Mouse (Mus musculus) heart, embryonic 14.5 days (tissue): Measurements from ENCODE around the gene Col6a3. TPM values are rescaled to one million over a fixed set of nuclear protein-coding genes. Genes with fewer than 3 reads are reported as not detected.

Source experiments
- ATAC-seq: fragments of 200-750 bp; cut with Nextera tagmentation; 2 replicates; pipeline ENCODE4 v1.8.0; 2017; ENCODE audit warnings: low read depth, moderate TSS enrichment; ENCODE audit not compliant: insufficient number of reproducible peaks, insufficient read depth, low FRiP score
- H3K27ac ChIP-seq, 2 experiments: fragments of 200-500 bp in 1 of 2; fragments of 300-500 bp in 1 of 2; sonication (generic) in 1 of 2; replicated peaks in 1 of 2; 2 replicates each; pipeline ENCODE4 v1.5.1; 2012 to 2014; ENCODE audit warnings: low read depth in 2 of 2, low read length in 2 of 2, control low read depth in 1 of 2, mild to moderate bottlenecking in 1 of 2, mixed read lengths in 1 of 2; ENCODE audit not compliant: control insufficient read depth in 1 of 2, insufficient read depth in 1 of 2
- H3K27me3 ChIP-seq: fragments of 300-500 bp; sonication (generic); 2 replicates; pipeline ENCODE4 v1.6.1; 2014; ENCODE audit warnings: mild to moderate bottlenecking, low read length, control low read depth; ENCODE audit not compliant: control insufficient read depth, insufficient read depth
- H3K36me3 ChIP-seq: fragments of 300-500 bp; sonication (generic); 2 replicates; pipeline ENCODE4 v1.6.1; 2014; ENCODE audit warnings: mild to moderate bottlenecking, control low read depth, low read length, mixed read lengths; ENCODE audit not compliant: control insufficient read depth, insufficient read depth
- H3K4me1 ChIP-seq, 2 experiments: fragments of 200-500 bp in 1 of 2; fragments of 300-500 bp in 1 of 2; sonication (generic) in 1 of 2; 2 replicates each; pipeline ENCODE4 v1.6.1; 2012 to 2014; ENCODE audit warnings: low read length in 2 of 2, control low read depth in 1 of 2, mixed read lengths in 1 of 2; ENCODE audit not compliant: control insufficient read depth in 2 of 2, insufficient read depth in 2 of 2
- H3K4me2 ChIP-seq: fragments of 300-500 bp; sonication (generic); 2 replicates; pipeline ENCODE4 v1.6.1; 2014; ENCODE audit warnings: mild to moderate bottlenecking, low read length
- H3K4me3 ChIP-seq, 2 experiments: fragments of 200-500 bp in 1 of 2; fragments of 300-500 bp in 1 of 2; sonication (generic) in 1 of 2; 2 replicates each; pipeline ENCODE4 v1.5.1; 2012 to 2014; ENCODE audit warnings: low read length in 2 of 2, mild to moderate bottlenecking in 2 of 2, control low read depth in 1 of 2, low read depth in 1 of 2, moderate library complexity in 1 of 2; ENCODE audit not compliant: control insufficient read depth in 1 of 2, insufficient read depth in 1 of 2
- H3K9ac ChIP-seq: fragments of 300-500 bp; sonication (generic); 2 replicates; pipeline ENCODE4 v1.6.1; 2014; ENCODE audit warnings: mild to moderate bottlenecking, low read length
- H3K9me3 ChIP-seq: fragments of 300-500 bp; sonication (generic); 2 replicates; pipeline ENCODE4 v1.6.1; 2016; ENCODE audit warnings: low read length, control low read depth; ENCODE audit not compliant: control insufficient read depth
- WGBS: fragments of 180-500 bp; shearing (Covaris S2); extraction: QIAGEN DNeasy Blood & Tissue Kit; methylation state at CpG from one replicate; pipeline ENCODE4 v1.1.7; 2014; 5-methylcytosine and 5-hydroxymethylcytosine counted together
- polyA plus RNA-seq: library from polyadenylated mRNA; unstranded; fragments of >200 nt; fragmentation: Nextera tagmentation; extraction: Ambion mirVana; gene quantifications from 2 replicates; pipeline ENCODE4 v1.2.1, GENCODE M21; 2014

The Col6a3 gene
- polyA plus RNA-seq, 1 experiment from 2014 or later = 22.0 TPM

DNA sequence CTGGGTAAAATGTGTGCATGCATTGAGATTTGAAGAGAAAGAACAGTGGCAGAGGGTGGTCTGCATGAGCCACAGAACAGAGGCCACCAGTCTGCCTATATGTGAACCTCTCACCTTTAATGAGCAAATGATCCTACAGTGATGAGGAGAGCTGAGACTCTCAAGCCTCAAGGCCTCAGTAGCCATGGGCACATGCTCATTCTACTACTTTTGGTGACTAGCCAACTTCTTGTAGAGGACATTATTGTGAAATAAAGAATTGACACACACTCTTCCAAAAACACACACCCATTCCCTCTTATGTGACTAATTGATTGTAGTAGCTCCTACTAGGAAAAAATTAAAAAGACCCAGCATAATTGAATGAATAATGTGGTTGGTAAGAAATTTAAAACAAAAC lies 120.0 kb downstream of the Col6a3 start:
- no peak for ATAC-seq

DNA sequence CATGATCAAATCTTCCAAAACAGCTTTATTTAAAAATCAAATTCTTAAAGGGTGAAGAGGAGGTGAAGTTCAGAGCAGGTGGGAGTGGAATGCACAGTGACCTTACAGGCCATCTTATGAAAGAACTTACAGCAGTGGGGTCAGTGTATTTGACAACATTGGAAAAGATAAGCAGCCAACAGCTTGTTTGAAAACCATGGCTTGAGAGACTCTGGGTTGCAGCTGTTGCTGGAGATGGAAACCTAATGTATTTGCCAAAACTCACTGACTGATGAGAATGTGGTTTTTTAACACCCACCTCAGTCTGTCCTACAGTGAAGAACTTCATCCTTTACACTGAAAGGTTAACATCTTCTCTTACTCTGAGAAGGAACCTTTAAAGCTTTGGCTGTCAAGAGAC lies 120.4 kb downstream of the Col6a3 start:
- no peak for ATAC-seq

More for the DNA sequence above, 120.0 kb downstream of the Col6a3 start:
- Histone ChIP-seq H3K4me2 (no peak overlapping the region), H3K4me3 (no peak overlapping the region), H3K9me3 (no peaks in the 10 kb centered on the region), H3K36me3 (no peaks in the 10 kb centered on the region), H3K27ac (no peak overlapping the region), H3K27me3 (no peaks in the 10 kb centered on the region), H3K9ac (no peak overlapping the region), H3K4me1 (peaks cover 0 to 5% of the 10 kb centered on the region in 2 experiments; a peak in 2 of 4 replicates)

DNA sequence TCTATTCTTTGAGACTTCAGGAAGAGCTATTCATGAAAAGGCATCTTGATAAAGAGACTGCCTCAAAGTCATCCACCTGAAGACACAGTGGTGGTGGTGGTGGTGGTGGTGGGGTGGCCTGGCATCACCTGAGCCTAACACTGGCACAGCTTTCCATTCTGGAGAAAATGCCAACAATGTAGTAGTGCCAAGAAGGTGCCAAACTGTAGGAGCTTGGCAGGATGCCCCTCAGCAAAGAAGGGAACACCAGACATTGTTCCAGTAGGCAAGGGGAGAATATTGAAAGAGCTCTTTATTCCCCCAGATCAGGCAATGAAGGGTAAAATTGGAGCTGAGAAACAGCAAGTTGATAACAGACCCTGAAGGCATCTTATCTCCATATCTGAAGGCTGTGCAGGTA lies 121.8 kb downstream of the Col6a3 start:
- ATAC-seq = no peak
- H3K9ac ChIP-seq = no peak overlapping the region
- H3K36me3 ChIP-seq = no peaks in the 10 kb centered on the region
- H3K27ac ChIP-seq = no peak overlapping the region
- no peaks in the 10 kb centered on the region for H3K9me3 ChIP-seq
- peaks cover 0 to 6% of the 10 kb centered on the region in 2 experiments; a peak in 2 of 4 replicates for H3K4me1 ChIP-seq
- no peak overlapping the region for H3K4me3 ChIP-seq
- H3K4me2 ChIP-seq = no peak overlapping the region
- H3K27me3 ChIP-seq = no peaks in the 10 kb centered on the region

More for the DNA sequence above, 120.4 kb downstream of the Col6a3 start:
- no peak overlapping the region for H3K9ac ChIP-seq
- no peaks in the 10 kb centered on the region for H3K36me3 ChIP-seq
- H3K27me3 ChIP-seq = no peaks in the 10 kb centered on the region
- H3K9me3 ChIP-seq = no peaks in the 10 kb centered on the region
- no peak overlapping the region for H3K4me3 ChIP-seq
- H3K27ac ChIP-seq = no peak overlapping the region
- peaks cover 0 to 6% of the 10 kb centered on the region in 2 experiments; a peak in 2 of 4 replicates for H3K4me1 ChIP-seq
- no peak overlapping the region for H3K4me2 ChIP-seq

DNA sequence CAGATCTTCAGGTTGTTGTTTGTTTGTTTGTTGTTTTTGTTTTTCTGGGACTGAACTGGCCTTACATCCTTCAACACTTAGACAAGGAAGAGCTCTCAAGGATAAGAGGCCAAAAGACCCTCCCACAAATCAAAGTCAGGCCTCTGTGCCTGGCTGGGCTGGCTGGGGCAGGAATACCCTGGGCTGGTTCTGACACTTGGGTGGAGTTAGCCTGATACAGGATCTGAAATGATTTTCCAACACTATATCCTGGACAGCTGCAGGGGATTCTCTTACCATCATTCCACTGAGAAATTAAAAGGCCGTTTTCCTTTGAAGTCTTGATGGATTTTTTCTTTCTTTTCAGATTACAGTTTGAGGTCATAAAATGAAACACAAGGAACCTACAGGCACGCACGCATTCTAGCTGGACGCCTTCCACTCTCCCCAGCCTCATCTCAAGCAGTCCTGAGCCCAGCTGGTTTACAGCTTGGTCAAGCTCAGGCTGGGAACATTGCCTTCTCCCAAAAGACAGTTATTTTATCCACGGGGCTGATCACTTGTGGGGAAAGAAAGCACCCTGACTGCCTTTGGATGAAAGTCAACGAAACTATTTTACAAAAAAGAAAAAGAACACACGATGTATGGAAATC lies 123.0 kb downstream of the Col6a3 start:
- WGBS = 69% methylated on average over 7 of the region's 7 CpGs
- Histone ChIP-seq H3K36me3 (no peaks in the 10 kb centered on the region), H3K9me3 (no peaks in the 10 kb centered on the region), H3K9ac (no peak overlapping the region), H3K27ac (no peak overlapping the region), H3K27me3 (no peaks in the 10 kb centered on the region), H3K4me3 (no peak overlapping the region), H3K4me1 (peaks cover 4 to 6% of the 10 kb centered on the region in 2 experiments; a peak in 3 of 4 replicates), H3K4me2 (no peak overlapping the region)
- no peak for ATAC-seq

DNA sequence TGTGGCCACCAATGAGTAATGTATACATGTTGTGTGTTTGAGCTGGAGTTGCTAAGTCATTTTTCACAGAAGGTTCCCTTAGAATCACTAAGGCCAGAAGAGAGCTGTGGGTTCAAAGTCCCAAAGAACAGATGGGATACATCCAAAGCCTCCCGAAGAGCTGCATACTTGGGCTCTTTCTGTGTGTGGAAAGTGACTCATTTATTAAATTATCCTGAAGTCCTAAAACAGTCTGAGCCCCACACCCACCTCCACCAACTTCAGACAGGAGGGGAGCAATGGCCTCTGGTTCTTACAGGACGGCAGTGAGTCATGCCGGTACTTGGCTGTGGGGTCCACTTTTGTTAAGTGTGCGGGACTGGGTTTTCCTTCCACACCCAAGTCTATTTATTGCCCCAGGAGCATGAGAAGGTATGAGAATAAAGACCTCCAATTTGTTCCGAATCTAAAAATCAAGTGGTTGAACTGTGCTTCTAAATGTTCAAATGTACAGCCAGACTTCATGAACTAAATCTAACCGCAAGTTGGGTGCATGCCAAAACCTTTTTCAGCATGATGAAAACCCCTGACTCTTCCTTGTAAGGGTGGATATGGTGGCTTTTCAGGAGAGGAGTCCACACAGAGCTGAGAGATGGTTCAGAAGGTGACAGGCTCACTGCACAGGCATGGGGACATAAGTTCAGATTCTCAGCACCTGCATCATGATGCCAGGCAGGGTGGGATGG lies 124.8 kb downstream of the Col6a3 start:
- ATAC-seq = no peak
- Histone ChIP-seq H3K27ac (no peak overlapping the region), H3K36me3 (no peaks in the 10 kb centered on the region), H3K27me3 (no peaks in the 10 kb centered on the region), H3K4me3 (no peak overlapping the region), H3K4me2 (no peak overlapping the region), H3K9me3 (no peaks in the 10 kb centered on the region), H3K9ac (no peak overlapping the region), H3K4me1 (peaks cover 4 to 6% of the 10 kb centered on the region in 2 experiments; a peak in 3 of 4 replicates)
- 58% methylated on average over 6 of the region's 6 CpGs for WGBS

DNA sequence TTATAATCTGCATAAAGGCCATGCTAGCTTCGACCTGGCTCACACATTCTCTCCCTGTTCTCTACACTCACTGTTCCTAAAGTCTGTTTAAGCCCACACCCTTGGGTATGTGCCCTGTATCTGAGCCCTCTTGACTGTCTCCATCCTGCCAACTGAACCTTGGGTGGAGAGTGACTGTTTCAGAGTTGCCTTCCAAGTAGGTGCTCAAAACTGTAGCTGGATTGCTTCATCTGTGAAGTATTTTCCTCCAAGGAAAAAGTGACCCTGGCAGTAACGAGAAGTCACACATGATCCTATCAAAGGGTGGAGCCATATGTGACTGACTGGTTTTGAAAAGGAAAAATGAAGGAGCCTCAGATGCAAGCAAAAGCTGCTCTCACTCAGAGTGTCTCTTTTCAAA lies 127.5 kb downstream of the Col6a3 start:
- 55% methylated on average over 2 of the region's 2 CpGs for WGBS
- Histone ChIP-seq H3K4me3 (no peak overlapping the region), H3K9ac (no peak overlapping the region)

More for the DNA sequence above, 127.5 kb downstream of the Col6a3 start:
- ATAC-seq = no peak
- no peak overlapping the region for H3K4me2 ChIP-seq
- no peaks in the 10 kb centered on the region for H3K36me3 ChIP-seq
- H3K27ac ChIP-seq = no peak overlapping the region
- H3K4me1 ChIP-seq = peaks cover 4 to 6% of the 10 kb centered on the region in 2 experiments; a peak in 3 of 4 replicates
- no peaks in the 10 kb centered on the region for H3K27me3 ChIP-seq
- no peaks in the 10 kb centered on the region for H3K9me3 ChIP-seq
